Mouse (Mus musculus) small intestine, adult 2 months (tissue): ENCODE data around the gene Gm17581. TPM values are rescaled to one million over a fixed set of nuclear protein-coding genes. Genes with fewer than 3 reads are reported as not detected.
"Not testable (repeated sequence)": the region's sequence is repeated elsewhere in the genome, so short reads cannot be mapped to it uniquely, and the experiment has no call there.

Experiments used
- H3K27ac ChIP-seq: fragments of 200-500 bp; 2 replicates; pipeline ENCODE4 v1.5.1; 2012; ENCODE audit warnings: low read depth, low read length, control low read depth, inconsistent platforms; ENCODE audit not compliant: insufficient read depth
- H3K27me3 ChIP-seq: fragments of 200-500 bp; 2 replicates; pipeline ENCODE4 v1.6.1; 2012; ENCODE audit warnings: mild to moderate bottlenecking, moderate library complexity, low read length, inconsistent platforms; ENCODE audit not compliant: control insufficient read depth, insufficient read depth
- H3K36me3 ChIP-seq: fragments of 200-500 bp; 2 replicates; pipeline ENCODE4 v1.6.1; 2012; ENCODE audit warnings: mild to moderate bottlenecking, low read length, control low read depth, inconsistent platforms; ENCODE audit not compliant: control insufficient read depth, insufficient read depth
- H3K4me1 ChIP-seq: fragments of 200-500 bp; 2 replicates; pipeline ENCODE4 v1.6.1; 2012; ENCODE audit warnings: low read length, inconsistent platforms, mixed read lengths; ENCODE audit not compliant: control insufficient read depth, insufficient read depth, insufficient read length
- H3K4me3 ChIP-seq: fragments of 200-500 bp; 2 replicates; pipeline ENCODE4 v1.5.1; 2012; ENCODE audit warnings: low read depth, mild to moderate bottlenecking, control low read depth, inconsistent platforms, low read length, moderate library complexity
- CTCF ChIP-seq: fragments of 200-500 bp; IDR thresholded peaks from 2 replicates; pipeline ENCODE4 v1.5.1; 2012; ENCODE audit warnings: low read depth, mild to moderate bottlenecking, control low read depth, inconsistent platforms, low read length, moderate library complexity, mixed read lengths; ENCODE audit not compliant: insufficient replicate concordance, insufficient read length; ENCODE audit errors: extremely low read depth
- POLR2A ChIP-seq: fragments of 200-500 bp; IDR thresholded peaks from 2 replicates; pipeline ENCODE4 v1.6.1; 2012; ENCODE audit warnings: low read depth, mild to moderate bottlenecking, control low read depth, inconsistent platforms, low read length, moderate library complexity
- WGBS: fragments of 180-500 bp; shearing (Covaris S2); methylation state at CpG from one replicate; pipeline ENCODE4 v1.1.7; 2018; 5-methylcytosine and 5-hydroxymethylcytosine counted together
- polyA plus RNA-seq: library from polyadenylated mRNA; depleted of rRNA; stranded (reverse); fragments of >200 nt; gene quantifications from 2 replicates; pipeline ENCODE4 v1.2.3, GENCODE M21; 2012

Gene Gm17581
- polyA plus RNA-seq, 1 experiment, result not detected

DNA sequence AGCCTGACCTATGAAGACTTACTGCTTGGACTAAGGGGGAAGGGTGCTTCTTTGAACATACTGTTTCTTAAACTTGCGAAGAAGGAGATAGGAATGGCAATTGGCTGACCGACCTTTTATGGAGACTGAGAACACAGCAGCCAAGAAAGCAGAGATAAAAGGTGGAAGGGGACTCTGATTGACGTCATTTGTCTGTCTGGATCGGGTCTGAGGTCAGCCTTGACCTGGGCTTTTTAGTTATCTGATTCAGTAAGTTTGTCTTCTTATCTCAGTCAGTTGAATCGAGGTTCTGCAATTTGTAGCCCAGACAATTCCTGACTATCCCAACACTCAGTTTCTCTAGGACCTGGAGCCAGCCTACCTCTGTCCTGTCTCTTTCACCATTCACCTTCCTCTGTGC lies 11.6 kb downstream of the Gm17581 start:
- H3K36me3 ChIP-seq, result peaks cover 19% of the 10 kb centered on the region
- TF ChIP-seq POLR2A (no peak), CTCF (no peak)
- no peak overlapping the region for H3K4me3 ChIP-seq
- no peaks in the 10 kb centered on the region for H3K27me3 ChIP-seq
- WGBS, result 74% methylated on average over 5 of the region's 5 CpGs
- H3K27ac ChIP-seq, result no peak overlapping the region
- no peaks in the 10 kb centered on the region for H3K4me1 ChIP-seq

DNA sequence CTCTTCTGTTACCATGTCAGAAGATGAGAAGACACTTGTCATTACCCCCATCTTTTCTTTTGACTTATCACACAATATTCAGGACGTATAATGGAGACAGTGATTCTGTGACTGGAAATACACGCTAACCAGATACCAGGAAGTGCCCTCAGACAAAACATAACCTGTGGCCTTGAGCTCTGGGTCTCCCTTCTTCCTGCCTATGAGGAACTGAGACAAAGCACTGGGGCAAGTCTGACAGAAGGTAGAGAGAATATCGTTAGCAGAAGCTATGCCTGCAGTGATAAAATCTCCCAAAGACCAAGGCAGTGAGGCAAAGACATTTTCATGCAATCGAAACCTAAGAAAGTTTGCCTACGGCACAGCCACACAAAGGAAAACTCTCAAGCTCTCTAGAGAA lies 15.1 kb downstream of the Gm17581 start:
- peaks cover 32% of the 10 kb centered on the region for H3K36me3 ChIP-seq
- no peak overlapping the region for H3K4me3 ChIP-seq
- H3K27ac ChIP-seq, result no peak overlapping the region
- H3K27me3 ChIP-seq, result no peaks in the 10 kb centered on the region
- no peak for TF ChIP-seq POLR2A
- no peak for TF ChIP-seq CTCF
- 73% methylated on average over 5 of the region's 5 CpGs for WGBS
- H3K4me1 ChIP-seq, result peaks cover 3% of the 10 kb centered on the region; the same call in 1 of the 2 replicates

DNA sequence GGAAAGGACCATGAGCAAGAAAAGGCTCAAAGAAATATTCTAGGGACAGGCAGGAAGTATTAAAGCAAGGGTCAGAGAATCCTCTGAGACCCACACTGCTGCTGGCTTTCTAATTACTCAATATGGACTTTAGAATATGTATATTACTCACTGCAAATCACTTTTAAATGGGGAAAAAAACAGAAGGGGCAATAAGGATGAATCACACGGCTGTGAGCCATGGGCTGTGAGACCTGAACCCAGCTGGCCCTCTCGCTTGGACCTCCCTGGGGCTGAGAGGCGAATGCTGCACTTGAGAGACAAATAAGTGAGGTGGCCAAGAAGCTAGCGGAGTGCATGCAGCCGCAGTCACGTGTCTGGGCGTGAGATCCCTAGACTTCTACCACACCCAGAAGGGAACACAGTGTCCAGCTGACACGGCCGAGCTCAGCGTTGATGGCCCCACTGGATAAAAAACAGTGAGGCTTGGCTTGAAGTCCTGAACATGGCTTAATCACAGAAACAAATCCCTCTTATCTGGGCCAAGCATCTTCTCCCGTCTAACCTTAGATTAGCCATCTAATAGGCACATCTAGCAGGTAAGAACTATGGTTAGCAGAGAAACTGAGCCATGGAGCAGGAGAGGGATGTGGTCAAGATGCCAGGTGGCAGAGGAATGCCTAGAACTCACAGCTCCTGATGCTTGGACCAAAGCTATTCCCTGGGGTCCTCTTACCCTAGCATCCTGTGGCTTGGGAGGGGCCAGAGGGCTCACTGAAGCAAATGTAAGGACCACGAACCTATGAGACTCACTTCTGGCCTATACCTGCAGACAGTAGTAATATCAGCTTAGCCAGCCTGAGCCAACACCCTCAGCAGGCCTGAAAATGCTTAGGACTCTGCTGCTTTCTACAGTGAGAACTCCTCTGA lies 18.3 kb downstream of the Gm17581 start:
- Histone ChIP-seq H3K4me1 (peaks cover 3% of the 10 kb centered on the region; the same call in 1 of the 2 replicates), H3K36me3 (peaks cover 52% of the 10 kb centered on the region), H3K27me3 (no peaks in the 10 kb centered on the region), H3K4me3 (no peak overlapping the region), H3K27ac (no peak overlapping the region)
- WGBS, result 66% methylated on average over 12 of the region's 12 CpGs
- TF ChIP-seq CTCF (no peak), POLR2A (no peak)

DNA sequence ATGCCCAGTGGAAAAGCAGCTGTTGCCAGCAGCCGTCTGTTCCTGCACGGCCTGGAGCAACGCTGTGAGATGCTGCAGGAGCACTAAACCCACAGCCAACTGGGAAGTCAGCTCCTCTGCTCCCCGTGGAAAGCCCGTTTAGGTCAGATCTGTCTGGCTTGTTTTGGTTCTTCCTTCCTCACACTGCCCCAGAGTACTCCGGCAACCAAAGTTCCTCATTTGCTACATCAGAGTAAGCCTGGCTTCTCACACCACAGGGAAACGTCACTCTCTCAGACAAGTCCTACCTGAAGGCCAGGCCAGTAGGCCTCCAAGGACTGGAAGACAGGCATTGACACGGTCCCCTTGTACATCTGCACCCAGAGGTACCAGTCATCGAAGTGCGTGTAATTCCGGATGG lies 25.1 kb downstream of the Gm17581 start:
- 88% methylated on average over 11 of the region's 11 CpGs for WGBS
- Histone ChIP-seq H3K4me3 (no peak overlapping the region), H3K27me3 (no peaks in the 10 kb centered on the region), H3K4me1 (no peaks in the 10 kb centered on the region), H3K36me3 (peaks cover 71% of the 10 kb centered on the region), H3K27ac (no peak overlapping the region)
- TF ChIP-seq CTCF (no peak), POLR2A (no peak)

DNA sequence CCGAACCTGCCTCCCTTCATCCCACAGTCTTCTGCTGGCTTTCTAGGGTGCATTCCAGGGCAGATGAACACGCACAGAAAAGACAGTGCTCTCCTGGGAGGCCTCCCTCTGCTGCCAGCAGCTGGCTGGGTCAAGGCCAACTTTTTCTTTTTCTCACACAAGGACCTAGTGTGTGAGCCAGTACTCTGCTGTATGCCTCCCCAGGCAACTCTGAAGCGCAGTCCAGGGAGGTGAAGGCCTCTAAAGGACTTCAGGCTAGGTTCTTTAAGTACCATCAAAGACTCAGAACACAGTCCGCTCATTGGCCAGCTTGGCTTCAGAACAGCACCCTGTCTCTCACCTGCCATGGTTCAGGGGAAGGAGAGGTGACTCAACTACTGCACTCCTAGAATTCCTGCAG lies 28.4 kb downstream of the Gm17581 start:
- Histone ChIP-seq H3K36me3 (peaks cover 62% of the 10 kb centered on the region), H3K27ac (no peak overlapping the region), H3K4me3 (no peak overlapping the region), H3K4me1 (no peaks in the 10 kb centered on the region), H3K27me3 (no peaks in the 10 kb centered on the region)
- TF ChIP-seq POLR2A (no peak), CTCF (no peak)
- 85% methylated on average over 4 of the region's 4 CpGs for WGBS

DNA sequence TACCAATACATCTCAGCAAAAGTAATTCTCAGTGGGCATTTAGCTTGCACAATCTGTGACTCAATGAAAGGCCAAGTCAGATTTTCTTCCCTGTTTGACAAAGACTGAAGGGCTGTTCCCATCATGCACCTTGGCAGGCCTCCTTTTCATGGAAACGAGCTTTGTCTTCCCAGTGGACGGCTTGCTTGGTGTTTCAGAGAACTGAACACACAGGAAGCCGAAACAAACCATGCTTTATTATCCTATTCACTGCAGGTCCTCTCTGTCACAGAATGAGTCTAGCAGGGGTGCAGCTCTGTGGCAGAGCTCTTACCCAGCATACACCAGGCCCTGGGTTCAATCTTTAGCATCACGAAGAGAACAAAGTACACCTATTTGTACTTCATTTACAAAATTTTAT lies 32.0 kb downstream of the Gm17581 start:
- Histone ChIP-seq H3K27ac (no peak overlapping the region), H3K36me3 (peaks cover 44% of the 10 kb centered on the region), H3K4me3 (no peak overlapping the region), H3K27me3 (no peaks in the 10 kb centered on the region), H3K4me1 (no peaks in the 10 kb centered on the region)
- 75% methylated on average over 4 of the region's 4 CpGs for whole genome bisulfite sequencing
- TF ChIP-seq CTCF (no peak), POLR2A (no peak)

DNA sequence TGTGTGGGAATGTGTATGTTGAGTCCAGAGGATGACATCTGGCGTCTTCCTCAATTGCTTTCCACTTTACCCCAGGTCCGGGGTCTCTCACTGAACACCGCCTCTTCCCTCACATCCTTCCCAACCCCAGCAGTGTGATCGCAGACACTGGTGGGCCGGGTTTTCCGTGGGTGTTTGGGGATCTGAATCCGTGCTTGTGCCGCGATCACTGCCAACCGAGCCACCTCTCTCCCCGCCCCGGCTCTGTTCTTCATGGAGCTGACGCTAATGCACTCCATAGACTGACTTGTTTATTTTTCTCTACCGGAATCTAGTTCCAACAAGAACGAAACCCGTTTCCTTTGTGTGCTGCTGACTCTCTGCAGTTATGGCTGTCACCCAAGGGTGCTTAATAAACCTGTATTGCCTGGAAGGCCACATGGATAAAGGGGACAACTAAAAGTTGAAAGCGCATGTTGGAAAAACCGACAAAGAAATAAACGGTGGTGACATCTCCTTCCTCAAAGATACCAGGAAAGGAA lies 34.2 kb downstream of the Gm17581 start:
- H3K36me3 ChIP-seq, result peaks cover 32% of the 10 kb centered on the region
- WGBS, result 77% methylated on average over 19 of the region's 19 CpGs
- H3K4me3 ChIP-seq, result no peak overlapping the region
- TF ChIP-seq CTCF (no peak), POLR2A (no peak)
- H3K27ac ChIP-seq, result no peak overlapping the region
- H3K4me1 ChIP-seq, result no peaks in the 10 kb centered on the region
- H3K27me3 ChIP-seq, result no peaks in the 10 kb centered on the region

DNA sequence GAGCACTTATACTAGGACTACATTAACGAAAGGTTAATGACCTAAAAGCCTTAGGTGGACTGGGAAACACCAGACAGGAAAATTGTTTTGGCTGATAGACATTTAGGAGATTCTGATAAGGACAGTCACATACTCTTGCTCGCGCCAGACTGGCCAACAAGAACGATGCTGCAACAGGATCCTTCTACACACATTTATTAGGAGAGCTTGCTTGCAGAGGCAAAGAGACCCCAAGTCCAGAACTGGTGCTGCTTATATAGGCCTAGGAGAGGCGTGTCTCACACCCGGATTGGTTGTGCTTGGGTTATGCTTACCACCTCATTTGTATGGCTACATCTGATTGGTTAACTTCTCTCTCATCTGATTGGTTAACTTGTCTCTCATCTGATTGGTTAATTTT lies 37.2 kb downstream of the Gm17581 start:
- H3K27ac ChIP-seq, H3K27me3 ChIP-seq, H3K4me3 ChIP-seq, H3K4me1 ChIP-seq: not testable (repeated sequence)
- WGBS, result 92% methylated on average over 6 of the region's 6 CpGs
- peaks cover 15% of the 10 kb centered on the region for H3K36me3 ChIP-seq
